Mouse (Mus musculus): Measurements from ENCODE around the gene Rnase13. TPM values are rescaled to one million over a fixed set of nuclear protein-coding genes. Genes with fewer than 3 reads are reported as not detected.
A peak's percentile ranks its signal among the peaks of the same experiment; 100 is the strongest.

The Rnase13 gene
- polyA plus RNA-seq, 1 experiment: not detected

DNA sequence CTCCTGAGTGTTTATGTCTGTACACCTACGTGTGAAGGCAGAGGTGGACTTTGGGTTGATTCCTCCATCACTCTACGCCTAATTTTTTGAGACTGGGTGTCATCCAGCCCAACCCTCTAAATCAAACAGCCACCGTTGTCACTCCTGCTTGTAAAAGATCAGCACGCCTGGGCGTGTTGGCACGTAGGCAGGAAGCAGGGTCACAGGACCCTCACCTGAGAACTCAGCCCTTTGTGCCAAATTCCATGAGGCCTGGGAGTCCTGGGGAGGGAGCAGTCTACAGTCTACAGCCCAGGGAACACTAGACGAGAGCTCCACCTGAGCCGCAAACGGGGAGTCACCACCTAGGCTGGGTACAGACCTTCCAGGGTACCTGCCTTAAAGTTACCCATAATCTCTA is 18.8 kb downstream of the Rnase13 start:
- no peak overlapping the region for H3K27ac ChIP-seq (ENCODE audit: insufficient read depth, low read depth, low read length)
- no peak overlapping the region for H3K4me3 ChIP-seq (ENCODE audit: insufficient read depth, low read depth, low read length)
- TF ChIP-seq CTCF (IDR thresholded peaks at IDR 0.05; ENCODE audit: insufficient read depth, low read depth, low read length) (no peak), POLR2A (IDR thresholded peaks at IDR 0.05; ENCODE audit: insufficient read depth, low read depth, low read length) (no peak)
- WGBS: 93% methylated on average over 9 of the region's 9 CpGs
- H3K4me1 ChIP-seq (ENCODE audit: control insufficient read depth, insufficient read depth, low read length): peaks cover 7% of the 10 kb centered on the region; the same call in 1 of the 2 replicates

DNA sequence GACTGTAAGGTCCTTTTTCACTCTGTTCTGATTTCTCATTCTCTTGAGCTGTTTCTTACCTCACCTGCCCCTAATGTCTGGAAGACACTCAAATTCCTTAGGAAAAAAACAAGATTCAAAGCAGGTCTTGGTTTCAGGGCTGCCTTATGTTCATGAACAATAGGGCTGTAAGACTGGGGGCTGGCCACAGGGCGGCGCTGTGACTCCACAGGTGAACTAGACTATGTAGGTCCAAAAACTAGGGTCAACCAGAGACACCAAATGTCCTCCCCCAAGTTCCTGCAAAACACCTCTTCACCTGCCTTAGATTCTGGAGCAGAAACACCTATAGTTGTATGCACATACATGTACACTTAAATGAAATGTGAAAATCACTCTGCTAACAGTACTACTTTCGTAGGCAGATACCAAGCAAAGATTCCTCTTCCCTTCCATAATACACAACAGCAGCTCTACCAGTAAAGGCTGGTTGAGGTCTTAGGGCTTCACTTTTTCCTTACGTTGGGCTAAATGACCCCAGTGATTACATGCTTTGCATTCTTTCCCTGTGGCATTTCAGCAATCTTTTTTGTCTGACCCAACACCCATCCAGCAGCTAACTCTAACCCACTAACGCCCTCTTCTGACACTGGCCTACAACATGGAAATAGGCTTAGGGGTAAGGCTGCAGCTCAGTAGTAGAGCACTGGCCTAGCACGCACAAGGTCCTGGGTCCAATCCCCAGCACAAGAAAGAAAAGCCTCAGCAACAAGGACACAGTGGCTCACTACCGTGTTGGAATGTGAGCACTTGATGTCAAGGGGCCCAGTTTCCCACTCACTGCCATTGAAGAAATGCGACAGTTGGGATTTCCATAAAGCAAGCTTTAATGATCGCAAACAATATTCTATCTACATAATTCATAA is 19.5 kb downstream of the Rnase13 start:
- H3K4me3 ChIP-seq (ENCODE audit: insufficient read depth, low read depth, low read length): no peak overlapping the region
- no peak overlapping the region for H3K27ac ChIP-seq (ENCODE audit: insufficient read depth, low read depth, low read length)
- TF ChIP-seq CTCF (IDR thresholded peaks at IDR 0.05; ENCODE audit: insufficient read depth, low read depth, low read length) (peak; percentile 60), POLR2A (IDR thresholded peaks at IDR 0.05; ENCODE audit: insufficient read depth, low read depth, low read length) (no peak)
- 56% methylated on average over 9 of the region's 9 CpGs for WGBS
- peaks cover 7% of the 10 kb centered on the region; the same call in 1 of the 2 replicates for H3K4me1 ChIP-seq (ENCODE audit: control insufficient read depth, insufficient read depth, low read length)

DNA sequence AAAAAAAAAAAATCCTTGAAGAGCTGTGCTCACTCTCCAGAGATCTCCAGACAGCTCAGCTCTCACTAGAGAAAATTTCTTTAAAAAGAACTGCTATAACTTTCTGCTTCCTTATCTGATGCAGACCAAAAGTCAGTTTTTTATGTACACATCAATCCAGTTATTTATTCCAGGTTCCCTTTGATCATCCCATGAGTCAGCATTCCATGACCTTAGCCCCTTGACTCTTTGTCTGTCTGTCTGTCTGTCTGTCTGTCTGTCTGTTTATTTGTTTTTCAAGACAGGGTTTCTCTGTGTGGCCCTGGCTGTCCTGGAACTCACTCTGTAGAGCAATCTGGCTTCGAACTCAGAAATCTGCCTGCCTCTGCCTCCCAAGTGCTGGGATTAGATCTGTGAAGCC is 23.2 kb downstream of the Rnase13 start:
- H3K4me1 ChIP-seq (ENCODE audit: control insufficient read depth, insufficient read depth, low read length): peaks cover 4% of the 10 kb centered on the region; the same call in 1 of the 2 replicates
- TF ChIP-seq POLR2A (IDR thresholded peaks at IDR 0.05; ENCODE audit: insufficient read depth, low read depth, low read length) (no peak), CTCF (IDR thresholded peaks at IDR 0.05; ENCODE audit: insufficient read depth, low read depth, low read length) (no peak)
- H3K27ac ChIP-seq (ENCODE audit: insufficient read depth, low read depth, low read length): no peak overlapping the region
- 98% methylated on average over 1 of the region's 1 CpGs for WGBS
- H3K4me3 ChIP-seq (ENCODE audit: insufficient read depth, low read depth, low read length): no peak overlapping the region

DNA sequence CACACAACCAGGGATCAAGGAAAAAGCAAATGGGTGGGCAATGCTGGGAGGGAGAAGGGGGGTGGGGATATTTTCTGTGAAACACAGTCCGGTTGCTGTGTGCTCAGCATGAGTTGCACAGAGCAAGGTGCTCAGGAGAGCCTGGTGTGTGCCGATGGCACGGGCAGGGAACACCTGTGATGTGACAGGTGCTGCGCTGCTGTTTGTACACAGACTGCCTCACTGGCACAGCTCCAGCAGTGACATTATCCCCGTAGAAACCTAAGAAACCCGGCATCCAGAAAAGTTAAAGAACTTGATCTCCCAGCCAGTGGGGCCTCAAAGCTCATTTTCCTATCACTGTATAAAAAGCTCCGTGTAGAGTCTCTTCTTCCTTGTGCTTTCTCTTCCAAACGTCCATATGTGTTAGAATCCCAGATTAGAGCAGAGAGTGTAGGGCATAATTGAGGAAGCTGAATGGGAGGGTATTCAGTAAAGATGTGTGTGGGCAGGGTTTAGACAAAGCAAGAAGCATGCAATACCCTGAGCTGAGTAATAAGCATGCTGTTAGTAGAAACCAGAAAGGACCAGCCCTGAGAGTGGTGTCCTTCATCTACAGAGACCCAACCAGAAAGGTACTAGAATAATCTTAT is 25.9 kb downstream of the Rnase13 start:
- 32% methylated on average over 8 of the region's 8 CpGs for WGBS
- Histone ChIP-seq H3K4me3 (ENCODE audit: insufficient read depth, low read depth, low read length) (no peak overlapping the region), H3K4me1 (ENCODE audit: control insufficient read depth, insufficient read depth, low read length) (peaks cover 4% of the 10 kb centered on the region; the same call in 1 of the 2 replicates), H3K27ac (ENCODE audit: insufficient read depth, low read depth, low read length) (no peak overlapping the region)
- TF ChIP-seq POLR2A (IDR thresholded peaks at IDR 0.05; ENCODE audit: insufficient read depth, low read depth, low read length) (no peak), CTCF (IDR thresholded peaks at IDR 0.05; ENCODE audit: insufficient read depth, low read depth, low read length) (no peak)

DNA sequence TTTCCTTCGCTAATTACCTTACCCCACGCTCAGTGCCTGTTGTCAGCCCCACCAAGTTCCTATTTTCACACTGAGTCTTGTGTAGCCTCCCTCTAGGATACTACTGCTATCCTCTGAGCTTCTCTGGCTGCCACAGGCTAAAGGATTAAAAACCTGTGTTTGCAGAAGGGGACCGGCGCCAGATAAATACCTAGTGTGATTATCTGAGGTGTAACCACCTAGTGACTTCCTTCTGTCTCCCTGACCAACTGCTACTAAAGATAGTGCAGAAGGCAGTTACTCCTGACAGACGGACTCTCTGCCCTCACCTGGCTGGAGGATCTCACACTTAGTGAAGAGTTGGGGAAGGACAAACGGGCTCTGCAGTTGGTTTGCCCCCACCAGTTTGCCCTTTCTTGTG is 26.6 kb downstream of the Rnase13 start:
- no peak for TF ChIP-seq CTCF (IDR thresholded peaks at IDR 0.05; ENCODE audit: insufficient read depth, low read depth, low read length)
- 79% methylated on average over 6 of the region's 6 CpGs for WGBS

DNA sequence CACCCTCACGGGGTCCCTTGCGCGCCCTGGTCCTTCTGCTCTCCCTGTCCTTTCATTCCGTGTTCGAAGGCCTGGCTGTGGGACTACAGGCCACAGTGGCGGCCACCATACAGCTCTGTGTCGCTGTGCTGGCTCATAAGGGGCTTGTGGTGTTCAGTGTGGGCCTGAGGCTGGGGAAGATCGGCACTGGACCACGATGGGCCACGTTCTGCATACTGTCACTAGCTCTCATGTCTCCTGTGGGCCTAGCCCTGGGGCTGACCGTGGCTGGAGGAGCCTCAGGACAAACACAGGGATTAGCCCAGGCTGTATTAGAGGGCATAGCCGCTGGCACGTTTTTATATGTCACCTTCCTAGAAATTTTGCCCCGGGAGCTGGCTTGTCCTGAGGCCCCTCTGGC is 27.5 kb downstream of the Rnase13 start:
- WGBS: 83% methylated on average over 14 of the region's 14 CpGs
- TF ChIP-seq CTCF (IDR thresholded peaks at IDR 0.05; ENCODE audit: insufficient read depth, low read depth, low read length): no peak
- Histone ChIP-seq H3K4me3 (ENCODE audit: insufficient read depth, low read depth, low read length) (no peak overlapping the region), H3K4me1 (ENCODE audit: control insufficient read depth, insufficient read depth, low read length) (peaks cover 4% of the 10 kb centered on the region; the same call in 1 of the 2 replicates), H3K27ac (ENCODE audit: insufficient read depth, low read depth, low read length) (no peak overlapping the region)

More for the DNA sequence above, 26.6 kb downstream of the Rnase13 start:
- Histone ChIP-seq H3K4me1 (ENCODE audit: control insufficient read depth, insufficient read depth, low read length) (peaks cover 4% of the 10 kb centered on the region; the same call in 1 of the 2 replicates), H3K27ac (ENCODE audit: insufficient read depth, low read depth, low read length) (no peak overlapping the region), H3K4me3 (ENCODE audit: insufficient read depth, low read depth, low read length) (no peak overlapping the region)

DNA sequence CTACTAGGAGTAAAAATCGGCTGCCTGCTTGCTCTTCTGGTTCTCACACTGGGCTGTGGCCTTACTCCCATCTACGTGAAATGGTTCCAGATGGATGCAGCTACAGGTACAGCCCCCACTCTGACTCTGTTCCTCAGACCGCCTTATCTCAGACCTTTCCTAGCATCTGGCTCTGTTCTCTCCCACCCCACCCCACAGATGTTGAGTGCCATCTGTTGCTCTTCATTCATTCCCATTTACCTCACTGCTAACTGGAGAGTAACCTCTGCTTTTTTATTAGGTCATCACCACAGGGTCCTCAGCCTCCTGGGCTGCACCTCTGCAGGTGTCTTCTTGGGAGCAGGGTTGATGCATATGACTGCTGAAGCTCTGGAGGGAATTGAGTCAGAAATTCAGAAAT is 28.8 kb downstream of the Rnase13 start:
- 73% methylated on average over 3 of the region's 3 CpGs for WGBS
- Histone ChIP-seq H3K4me1 (ENCODE audit: control insufficient read depth, insufficient read depth, low read length) (peaks cover 4% of the 10 kb centered on the region; the same call in 1 of the 2 replicates), H3K27ac (ENCODE audit: insufficient read depth, low read depth, low read length) (no peak overlapping the region), H3K4me3 (ENCODE audit: insufficient read depth, low read depth, low read length) (no peak overlapping the region)
- no peak for TF ChIP-seq POLR2A (IDR thresholded peaks at IDR 0.05; ENCODE audit: insufficient read depth, low read depth, low read length)
- no peak for TF ChIP-seq CTCF (IDR thresholded peaks at IDR 0.05; ENCODE audit: insufficient read depth, low read depth, low read length)

DNA sequence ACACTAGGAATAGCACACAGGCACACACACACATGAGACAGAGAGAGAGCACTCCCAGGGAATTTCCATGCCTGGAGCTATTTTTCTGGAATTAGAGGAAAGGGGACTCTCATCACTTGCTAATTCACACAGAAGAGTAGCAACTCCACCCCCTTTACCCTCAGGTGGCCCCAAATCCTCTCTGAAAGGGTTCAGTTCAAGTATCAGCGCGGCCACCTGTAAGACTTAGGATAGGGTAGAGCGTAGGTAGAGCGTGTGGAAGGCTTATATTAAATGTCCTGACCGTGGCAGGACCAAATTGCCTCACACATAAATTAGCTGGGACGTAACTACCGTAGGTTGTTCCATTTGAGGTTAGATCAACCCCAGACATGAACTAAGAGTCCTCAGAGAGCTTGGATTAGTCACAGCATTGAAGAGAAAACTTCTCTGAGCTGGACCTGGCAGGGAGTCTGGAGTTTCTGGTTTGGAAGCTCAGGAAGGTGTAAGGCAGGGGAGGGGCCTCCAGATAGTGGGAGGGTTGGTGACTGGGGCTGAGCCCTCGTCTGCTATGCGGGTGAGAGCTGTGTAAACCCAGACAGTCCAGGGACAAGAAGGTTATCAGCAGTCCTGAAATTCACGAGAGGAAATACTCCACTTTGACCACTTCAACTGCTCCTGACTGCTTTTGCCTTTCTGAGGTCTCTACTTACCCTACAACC is 29.3 kb downstream of the Rnase13 start:
- 50% methylated on average over 10 of the region's 10 CpGs for WGBS
- peaks cover 4% of the 10 kb centered on the region; the same call in 1 of the 2 replicates for H3K4me1 ChIP-seq (ENCODE audit: control insufficient read depth, insufficient read depth, low read length)
- no peak for TF ChIP-seq POLR2A (IDR thresholded peaks at IDR 0.05; ENCODE audit: insufficient read depth, low read depth, low read length)
- no peak for TF ChIP-seq CTCF (IDR thresholded peaks at IDR 0.05; ENCODE audit: insufficient read depth, low read depth, low read length)
- no peak overlapping the region for H3K4me3 ChIP-seq (ENCODE audit: insufficient read depth, low read depth, low read length)
- H3K27ac ChIP-seq (ENCODE audit: insufficient read depth, low read depth, low read length): no peak overlapping the region

All from olfactory bulb, adult 2 months (tissue).